Mouse (Mus musculus) embryo, embryonic 10 days (tissue): ENCODE measurements around the gene Abcb8.

Experiments
- DNase-seq: peaks from one replicate; pipeline ENCODE4 v3.0.0-alpha.2; 2015; ENCODE audit warnings: low spot score

Gene Abcb8

DNA sequence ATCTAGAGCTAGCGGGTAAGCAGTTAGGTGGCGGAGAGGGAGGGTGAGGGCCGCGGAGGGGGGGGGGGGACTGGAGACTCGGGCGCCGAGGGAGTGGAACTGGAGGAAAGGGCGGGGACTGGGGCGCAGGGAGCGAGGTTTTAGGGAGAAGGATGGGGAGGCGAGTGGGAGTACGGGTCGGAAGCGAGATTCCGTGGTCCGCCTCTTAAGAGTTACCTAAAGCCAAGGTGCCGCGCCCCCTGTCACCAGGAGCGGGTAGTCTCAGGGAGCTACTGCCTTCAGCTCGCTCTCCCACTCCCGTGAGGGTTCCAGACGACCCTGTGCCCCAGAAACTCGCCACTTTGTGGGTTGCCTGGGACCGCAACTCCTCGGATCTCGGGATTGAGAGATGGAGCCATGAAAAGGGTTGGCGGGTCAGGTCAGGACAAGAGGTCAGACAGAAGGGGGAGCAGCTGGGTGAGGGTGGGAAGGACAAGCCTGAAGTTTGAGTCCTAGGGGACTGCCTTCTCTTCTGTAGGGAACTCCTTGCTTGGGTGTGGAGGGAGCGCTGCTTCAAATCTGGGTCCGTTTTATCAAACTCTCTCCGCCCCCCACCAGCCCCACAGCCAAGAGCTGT, 32.1 kb downstream of the Abcb8 start:
- peak; percentile 74 for DNase-seq

DNA sequence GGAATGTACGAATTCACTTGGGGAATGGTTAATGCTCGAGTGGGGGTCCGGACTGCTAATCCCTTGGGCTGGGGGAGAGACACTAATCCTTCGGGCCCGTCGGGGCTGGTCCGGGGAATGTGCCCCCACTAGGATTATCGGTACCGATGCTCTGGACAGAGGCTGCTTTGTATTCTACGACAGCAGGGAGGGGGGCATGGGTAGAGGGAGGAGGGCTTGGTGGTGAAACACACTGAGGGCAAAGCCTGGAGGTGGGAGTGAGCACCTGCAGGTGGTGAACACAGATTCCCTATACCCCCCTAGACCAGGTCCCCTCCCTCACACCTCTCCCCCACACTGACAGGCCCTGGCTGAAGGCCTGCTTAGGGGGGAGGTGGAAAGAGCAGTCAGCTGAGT, 32.6 kb downstream of the Abcb8 start:
- DNase-seq, result no peak

- DNase-seq, result no peak
Observed at GRCm38 (mm10) chr5:24426556-24427284, 33.3 kb downstream of the Abcb8 start.

GRCm38 (mm10) chr5:24427285-24427633, 33.8 kb downstream of the Abcb8 start:
- DNase-seq, result no peak

DNA sequence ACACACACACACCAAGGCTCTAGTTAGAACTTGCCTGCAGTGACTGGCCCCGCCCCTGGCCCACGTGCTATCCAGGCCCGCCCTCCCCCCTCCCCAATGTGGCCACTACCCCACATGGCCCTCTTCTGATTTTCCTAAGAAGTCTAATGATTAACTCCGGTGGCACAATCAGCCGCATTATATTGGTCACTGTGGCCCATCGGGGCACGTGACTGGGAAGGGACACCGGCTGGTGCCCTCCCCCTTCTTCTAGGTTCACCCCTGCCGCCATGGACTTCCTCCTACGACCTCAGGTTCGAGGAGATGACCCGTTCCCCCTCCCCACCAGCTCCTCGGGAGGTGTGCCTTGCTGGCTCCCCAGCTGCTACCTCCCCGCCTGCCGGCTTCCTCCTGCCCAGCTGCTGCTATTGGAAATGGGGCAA, 34.5 kb downstream of the Abcb8 start:
- peak; percentile 59 for DNase-seq

GRCm38 (mm10) chr5:24428596-24428995, 35.1 kb downstream of the Abcb8 start:
- no peak for DNase-seq

GRCm38 (mm10) chr5:24433993-24434392, 40.5 kb downstream of the Abcb8 start:
- no peak for DNase-seq

DNA sequence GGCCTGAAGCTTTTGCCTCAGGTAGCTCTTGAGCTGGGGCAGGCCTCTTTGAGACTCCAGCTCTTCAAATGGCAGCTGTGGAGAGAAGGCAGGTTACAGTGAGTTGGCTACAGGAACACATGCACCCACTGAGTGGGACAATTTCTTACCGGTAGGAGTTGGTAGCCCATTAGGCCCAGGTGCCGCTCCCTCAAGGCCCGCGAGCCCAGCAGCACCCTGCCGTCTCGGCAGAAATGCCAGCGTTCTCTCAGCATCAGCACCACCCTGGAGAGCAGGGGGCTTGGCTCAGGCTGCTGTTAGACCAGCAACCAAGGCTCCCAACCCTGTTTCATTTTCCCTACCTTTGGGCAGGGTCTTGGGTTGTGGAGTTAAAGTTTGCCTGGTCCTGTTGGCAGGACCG, 47.7 kb downstream of the Abcb8 start:
- no peak for DNase-seq

DNA sequence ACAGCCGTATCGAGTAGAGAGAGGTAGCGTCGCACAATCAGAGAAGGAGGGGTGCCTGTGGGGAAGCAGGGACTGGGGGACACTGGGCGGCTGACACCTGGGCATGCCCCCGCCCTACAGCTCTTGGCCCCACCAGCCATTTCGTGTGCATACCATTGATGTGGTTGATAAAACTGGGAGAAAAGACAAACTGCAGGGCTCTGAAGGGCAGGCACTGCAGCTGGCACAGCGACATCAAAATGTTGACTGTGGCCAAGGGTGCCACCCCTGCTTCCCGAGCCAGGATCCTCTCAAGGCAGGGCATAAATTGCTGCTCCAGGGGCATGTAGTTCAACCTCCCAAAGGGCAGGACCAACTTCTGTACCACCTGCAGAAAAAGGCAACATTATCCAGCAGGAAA, 48.6 kb downstream of the Abcb8 start:
- DNase-seq, result no peak

- no peak for DNase-seq
Observed at GRCm38 (mm10) chr5:24443204-24443603, 49.7 kb downstream of the Abcb8 start.

GRCm38 (mm10) chr5:24443927-24444326, 50.5 kb downstream of the Abcb8 start:
- no peak for DNase-seq

- peak; percentile 96 for DNase-seq
Observed at GRCm38 (mm10) chr5:24444746-24445427, 51.4 kb downstream of the Abcb8 start, which contains the start of gene Fastk. TSS of gene Fastk (minus strand) at chr5:24445287.

- no peak for DNase-seq
Observed at GRCm38 (mm10) chr5:24445428-24446080, 52.1 kb downstream of the Abcb8 start.

- no peak for DNase-seq
Observed at GRCm38 (mm10) chr5:24446630-24447029, 53.2 kb downstream of the Abcb8 start.

DNA sequence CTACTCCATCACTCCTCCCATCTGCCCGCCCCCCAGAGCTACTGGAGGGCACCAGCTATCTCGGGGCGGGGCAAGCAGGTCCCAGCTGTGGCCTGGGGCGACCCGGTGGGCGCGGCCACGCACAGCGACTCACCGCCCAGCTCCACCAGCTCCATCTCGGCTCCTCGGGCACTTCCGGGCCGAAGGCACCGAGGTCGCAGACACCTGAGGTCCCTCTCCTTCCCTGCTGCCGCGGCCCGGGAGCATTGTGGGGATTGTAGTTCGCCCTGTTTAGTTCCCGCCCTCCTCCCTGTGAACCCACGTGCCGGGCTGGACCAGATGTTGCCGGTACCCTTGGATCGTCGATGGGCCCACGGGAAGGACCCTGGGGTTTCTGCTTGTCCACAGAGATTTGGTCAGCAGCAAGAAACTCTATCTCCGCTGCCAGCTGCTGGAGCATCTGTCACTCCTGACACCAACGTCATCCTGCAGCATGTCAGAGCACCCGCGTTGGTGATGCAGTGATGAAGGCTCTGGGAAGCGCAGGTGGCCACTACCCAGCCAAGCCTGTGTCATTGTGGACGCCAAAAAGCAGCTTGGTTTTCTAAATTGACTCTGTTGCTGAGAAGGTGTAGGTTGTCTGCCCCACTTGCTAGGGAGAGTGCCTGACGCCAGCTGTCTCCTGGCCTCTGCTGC, 54.3 kb downstream of the Abcb8 start, which contains the start of gene Tmub1:
Tmub1 (minus strand) TSS at position 231 of the 675 bp plus-strand sequence.
- peak; percentile 90 for DNase-seq

DNA sequence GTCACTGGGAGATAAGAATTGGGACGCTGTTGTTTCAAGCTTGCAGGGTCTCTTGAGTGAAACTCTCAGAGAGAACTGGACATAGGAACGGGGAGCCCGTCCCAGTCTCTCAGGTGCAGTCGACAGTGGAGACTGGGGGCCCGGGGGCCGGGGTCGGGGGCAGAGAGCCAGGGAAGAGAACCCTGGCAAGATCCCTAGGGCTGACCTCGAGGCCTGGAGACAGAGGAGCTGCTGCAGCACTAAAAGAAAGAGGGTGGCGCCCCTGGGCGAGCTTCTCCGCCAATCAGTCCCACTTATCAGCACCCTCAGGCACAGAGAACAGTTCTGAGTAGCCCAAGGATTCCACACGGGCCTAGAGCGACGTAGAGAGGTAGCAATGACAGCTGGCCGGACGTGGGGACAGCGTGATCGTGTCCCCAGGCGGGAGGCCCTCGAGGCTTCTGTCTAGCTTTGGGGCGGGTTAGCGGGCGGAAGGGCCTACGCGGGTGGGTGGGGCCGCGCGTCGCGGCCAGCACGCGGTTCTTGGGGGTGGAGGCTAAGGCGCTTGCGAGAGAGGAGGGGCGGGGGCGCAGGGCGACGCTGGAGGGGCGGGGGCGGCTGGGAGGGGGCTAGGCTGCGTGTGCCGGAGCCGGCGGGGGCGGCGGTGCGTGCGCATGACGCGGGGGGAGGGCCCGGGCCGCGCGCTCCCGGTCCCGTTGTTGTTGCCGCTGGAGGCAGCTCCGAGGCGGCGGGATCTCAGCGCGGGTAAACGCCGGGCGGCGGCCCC, 58.0 kb downstream of the Abcb8 start:
- peak; percentile 83 for DNase-seq

DNA sequence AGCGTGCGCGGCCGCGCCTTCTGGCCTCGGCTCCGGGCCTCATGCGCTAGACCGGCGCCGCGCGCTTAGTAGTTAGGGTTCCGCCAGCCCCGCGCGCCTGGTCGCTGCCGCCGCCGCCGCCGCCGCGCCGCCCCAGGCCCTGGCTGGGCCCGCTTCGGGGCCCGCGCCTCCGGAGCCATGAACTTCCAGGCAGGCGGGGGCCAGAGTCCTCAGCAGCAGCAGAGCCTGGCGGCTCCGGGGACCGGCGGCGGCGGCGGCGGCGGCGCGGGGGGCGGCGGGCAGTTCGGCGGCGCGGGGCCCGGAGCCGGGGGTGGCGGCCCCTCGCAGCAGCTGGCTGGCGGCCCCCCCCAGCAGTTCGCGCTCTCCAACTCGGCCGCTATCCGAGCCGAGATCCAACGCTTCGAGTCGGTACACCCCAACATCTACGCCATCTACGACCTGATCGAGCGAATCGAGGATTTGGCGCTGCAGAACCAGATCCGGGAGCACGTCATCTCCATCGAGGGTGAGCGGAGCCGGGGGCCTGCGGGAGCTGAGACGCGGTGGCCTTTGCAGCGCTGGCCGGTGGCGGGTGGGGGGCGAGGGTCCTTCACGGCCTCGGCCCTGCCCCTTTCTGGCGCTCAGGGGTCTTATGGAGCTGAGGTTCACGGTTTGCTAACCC, 58.7 kb downstream of the Abcb8 start, which contains the start of gene Agap3:
Agap3 (plus strand) TSS at position 148 of the 661 bp plus-strand sequence.
- DNase-seq, result peak; percentile 59

DNA sequence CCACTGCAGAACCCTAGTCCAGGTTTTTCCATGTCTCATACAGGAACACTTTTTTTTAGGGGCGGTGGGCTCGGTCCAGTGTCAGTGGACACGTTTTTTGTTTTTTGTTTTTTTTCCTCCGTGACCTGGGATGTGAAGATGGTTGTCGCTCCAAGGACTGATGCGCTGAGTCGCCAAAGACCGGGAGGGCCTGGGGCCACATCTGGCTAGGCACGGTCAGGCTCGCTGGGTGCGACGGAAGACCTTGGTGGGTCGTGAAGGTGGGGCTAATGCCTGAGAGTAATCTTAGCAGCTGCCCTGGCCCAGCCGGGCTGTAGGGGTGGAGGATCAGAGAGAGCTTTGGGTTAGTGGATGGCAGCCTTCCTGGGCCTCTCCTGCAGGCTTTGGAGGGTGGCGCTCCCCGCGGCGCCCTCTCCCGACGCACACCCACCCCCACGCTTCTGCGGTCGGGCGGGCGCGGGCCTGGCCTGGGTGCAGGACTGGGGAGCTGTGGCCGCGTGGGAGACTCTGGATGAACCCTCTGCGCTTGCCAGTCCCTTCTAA, 59.3 kb downstream of the Abcb8 start:
- peak; percentile 50 for DNase-seq

DNA sequence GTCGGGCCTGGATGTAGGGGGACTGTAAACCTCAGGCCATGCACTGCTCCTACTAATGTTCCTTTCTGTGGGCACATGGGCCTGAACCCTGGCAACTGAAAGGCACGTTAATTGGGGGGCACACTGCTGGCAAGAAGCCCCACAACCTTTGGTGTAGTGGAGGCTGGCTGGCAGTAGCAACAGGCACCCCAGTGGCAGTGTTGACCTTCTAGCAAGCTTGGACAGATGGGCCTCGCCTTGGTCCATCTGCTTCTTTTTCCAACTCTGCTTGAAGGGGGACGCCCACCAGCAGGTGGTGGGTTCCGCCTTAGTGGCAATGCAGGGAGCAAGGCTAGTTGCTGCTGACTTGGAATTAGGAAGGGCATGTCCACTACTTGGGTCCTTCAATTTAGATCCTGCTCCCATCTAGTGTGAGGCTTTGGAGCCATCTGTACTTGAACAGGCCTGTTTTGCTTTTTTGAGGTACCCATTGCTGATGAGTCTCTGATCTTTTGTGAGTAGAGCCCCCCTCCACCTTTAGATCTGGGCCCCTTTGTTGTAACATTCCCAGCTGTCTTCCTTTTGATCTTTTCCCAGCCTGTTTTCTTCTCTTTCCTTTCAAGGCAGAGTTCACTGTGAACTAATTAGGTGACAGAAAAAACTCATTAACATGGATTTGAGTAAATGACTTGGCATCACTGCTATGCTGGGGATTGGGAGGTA, 60.0 kb downstream of the Abcb8 start:
- peak; percentile 60 for DNase-seq

GRCm38 (mm10) chr5:24453985-24454303, 60.5 kb downstream of the Abcb8 start:
- DNase-seq, result no peak
